Mouse (Mus musculus) midbrain, embryonic 10.5 days (tissue): ENCODE data around the gene Cstad. TPM values are rescaled to one million over a fixed set of nuclear protein-coding genes. Genes with fewer than 3 reads are reported as not detected.

Source experiments
- DNase-seq: peaks from one replicate; pipeline ENCODE4 v3.0.0-alpha.2; 2017; ENCODE audit warnings: low spot score
- H3K27ac ChIP-seq: fragments of 300-500 bp; sonication (generic); replicated peaks from 2 replicates; pipeline ENCODE4 v1.5.1; 2016; ENCODE audit warnings: mild to moderate bottlenecking
- H3K27me3 ChIP-seq: fragments of 300-500 bp; sonication (generic); 2 replicates; pipeline ENCODE4 v1.6.1; 2016; ENCODE audit warnings: low read depth, mild to moderate bottlenecking; ENCODE audit not compliant: poor library complexity, severe bottlenecking
- H3K36me3 ChIP-seq: fragments of 300-500 bp; sonication (generic); 2 replicates; pipeline ENCODE4 v1.6.1; 2016; ENCODE audit warnings: mild to moderate bottlenecking, moderate library complexity
- H3K4me1 ChIP-seq: fragments of 300-500 bp; sonication (generic); 2 replicates; pipeline ENCODE4 v1.6.1; 2016
- H3K4me3 ChIP-seq: fragments of 300-500 bp; sonication (generic); 2 replicates; pipeline ENCODE4 v1.5.1; 2016; ENCODE audit warnings: mild to moderate bottlenecking, moderate library complexity
- H3K9me3 ChIP-seq: fragments of 300-500 bp; sonication (generic); replicated peaks from 2 replicates; pipeline ENCODE4 v1.6.1; 2016; ENCODE audit warnings: mild to moderate bottlenecking
- WGBS: fragments of 180-500 bp; shearing (Covaris S2); methylation state at CpG from one replicate; pipeline ENCODE4 v1.1.7; 2016; 5-methylcytosine and 5-hydroxymethylcytosine counted together
- polyA plus RNA-seq: library from polyadenylated mRNA; unstranded; fragments of >200 nt; fragmentation: Nextera tagmentation; extraction: Ambion mirVana; gene quantifications from 2 replicates; pipeline ENCODE4 v1.2.1, GENCODE M21; 2016

Cstad gene
- polyA plus RNA-seq, 1 experiment from 2014 or later: 0.20 TPM

GRCm38 (mm10) chr2:30643422-30643821 lies 48.6 kb downstream of the Cstad start:
- Histone ChIP-seq H3K27ac (peak overlapping the region; percentile 89), H3K4me1 (peaks cover 90% of the 10 kb centered on the region)
- 88% methylated on average over 7 of the region's 7 CpGs for WGBS

GRCm38 (mm10) chr2:30646833-30647232 lies 52.0 kb downstream of the Cstad start:
- H3K9me3 ChIP-seq: no peaks in the 10 kb centered on the region
- no peaks in the 10 kb centered on the region for H3K36me3 ChIP-seq
- no peaks in the 10 kb centered on the region for H3K27me3 ChIP-seq
- DNase-seq: no peak
- peak overlapping the region; percentile 35 for H3K4me3 ChIP-seq
- WGBS: 38% methylated on average over 5 of the region's 5 CpGs
- peaks cover 90% of the 10 kb centered on the region for H3K4me1 ChIP-seq
- peak overlapping the region; percentile 99 for H3K27ac ChIP-seq

More at GRCm38 (mm10) chr2:30643422-30643821, 48.6 kb downstream of the Cstad start:
- Histone ChIP-seq H3K27me3 (no peaks in the 10 kb centered on the region), H3K36me3 (no peaks in the 10 kb centered on the region), H3K4me3 (no peak overlapping the region), H3K9me3 (no peaks in the 10 kb centered on the region)
- DNase-seq: no peak

- Histone ChIP-seq H3K27me3 (no peaks in the 10 kb centered on the region), H3K36me3 (no peaks in the 10 kb centered on the region), H3K27ac (peak overlapping the region; percentile 99), H3K9me3 (no peaks in the 10 kb centered on the region), H3K4me3 (peak overlapping the region; percentile 35), H3K4me1 (peaks cover 90% of the 10 kb centered on the region)
- 6% methylated on average over 11 of the region's 11 CpGs for WGBS
- DNase-seq: peak; percentile 84
Observed at GRCm38 (mm10) chr2:30647303-30647881, 52.6 kb downstream of the Cstad start.

GRCm38 (mm10) chr2:30647882-30648494 lies 53.1 kb downstream of the Cstad start:
- WGBS: 31% methylated on average over 13 of the region's 13 CpGs
- DNase-seq: no peak
- H3K36me3 ChIP-seq: no peaks in the 10 kb centered on the region
- H3K9me3 ChIP-seq: no peaks in the 10 kb centered on the region
- H3K4me3 ChIP-seq: peak overlapping the region; percentile 35
- H3K4me1 ChIP-seq: peaks cover 90% of the 10 kb centered on the region
- peak overlapping the region; percentile 99 for H3K27ac ChIP-seq
- no peaks in the 10 kb centered on the region for H3K27me3 ChIP-seq

GRCm38 (mm10) chr2:30650249-30650648 lies 55.4 kb downstream of the Cstad start:
- Histone ChIP-seq H3K27me3 (no peaks in the 10 kb centered on the region), H3K27ac (peak overlapping the region; percentile 99), H3K9me3 (no peaks in the 10 kb centered on the region), H3K36me3 (no peaks in the 10 kb centered on the region), H3K4me3 (no peak overlapping the region), H3K4me1 (peaks cover 100% of the 10 kb centered on the region)
- DNase-seq: no peak
- WGBS: 74% methylated on average over 9 of the region's 9 CpGs

- peak overlapping the region; percentile 38; the same call in 1 of the 2 replicates for H3K4me3 ChIP-seq
- H3K4me1 ChIP-seq: peaks cover 100% of the 10 kb centered on the region
- no peaks in the 10 kb centered on the region for H3K9me3 ChIP-seq
- DNase-seq: no peak
- peak overlapping the region; percentile 99 for H3K27ac ChIP-seq
- H3K36me3 ChIP-seq: no peaks in the 10 kb centered on the region
- H3K27me3 ChIP-seq: no peaks in the 10 kb centered on the region
- WGBS: 84% methylated on average over 1 of the region's 1 CpGs
Observed at GRCm38 (mm10) chr2:30651831-30652230, 57.0 kb downstream of the Cstad start.

- peak; percentile 71 for DNase-seq
- WGBS: 2% methylated on average over 13 of the region's 13 CpGs
- Histone ChIP-seq H3K36me3 (no peaks in the 10 kb centered on the region), H3K27ac (peak overlapping the region; percentile 99), H3K4me3 (peak overlapping the region; percentile 38), H3K9me3 (no peaks in the 10 kb centered on the region), H3K27me3 (no peaks in the 10 kb centered on the region), H3K4me1 (peaks cover 100% of the 10 kb centered on the region)
Observed at GRCm38 (mm10) chr2:30652581-30653037, 57.8 kb downstream of the Cstad start.

GRCm38 (mm10) chr2:30653046-30653445 lies 58.2 kb downstream of the Cstad start:
- 61% methylated on average over 4 of the region's 4 CpGs for WGBS
- Histone ChIP-seq H3K27me3 (no peaks in the 10 kb centered on the region), H3K27ac (peak overlapping the region; percentile 99), H3K4me3 (peak overlapping the region; percentile 38), H3K9me3 (no peaks in the 10 kb centered on the region), H3K36me3 (no peaks in the 10 kb centered on the region), H3K4me1 (peaks cover 100% of the 10 kb centered on the region)
- no peak for DNase-seq

GRCm38 (mm10) chr2:30654158-30654557 lies 59.3 kb downstream of the Cstad start:
- Histone ChIP-seq H3K4me3 (no peak overlapping the region), H3K27ac (peak overlapping the region; percentile 99), H3K36me3 (no peaks in the 10 kb centered on the region), H3K4me1 (peaks cover 100% of the 10 kb centered on the region), H3K9me3 (no peaks in the 10 kb centered on the region), H3K27me3 (no peaks in the 10 kb centered on the region)
- no peak for DNase-seq
- 82% methylated on average over 9 of the region's 9 CpGs for WGBS

- Histone ChIP-seq H3K27me3 (no peaks in the 10 kb centered on the region), H3K4me1 (peaks cover 100% of the 10 kb centered on the region), H3K4me3 (no peak overlapping the region), H3K27ac (peak overlapping the region; percentile 99), H3K9me3 (no peaks in the 10 kb centered on the region), H3K36me3 (no peaks in the 10 kb centered on the region)
- WGBS: 87% methylated on average over 6 of the region's 6 CpGs
- DNase-seq: no peak
Observed at GRCm38 (mm10) chr2:30654582-30654981, 59.7 kb downstream of the Cstad start.

GRCm38 (mm10) chr2:30655746-30656145 lies 60.9 kb downstream of the Cstad start:
- peak overlapping the region; percentile 99 for H3K27ac ChIP-seq
- no peaks in the 10 kb centered on the region for H3K27me3 ChIP-seq
- no peak for DNase-seq
- no peaks in the 10 kb centered on the region for H3K36me3 ChIP-seq
- H3K4me1 ChIP-seq: peaks cover 100% of the 10 kb centered on the region
- H3K4me3 ChIP-seq: no peak overlapping the region
- H3K9me3 ChIP-seq: no peaks in the 10 kb centered on the region
- 89% methylated on average over 5 of the region's 5 CpGs for WGBS

- no peaks in the 10 kb centered on the region for H3K9me3 ChIP-seq
- peaks cover 100% of the 10 kb centered on the region for H3K4me1 ChIP-seq
- 42% methylated on average over 13 of the region's 13 CpGs for WGBS
- no peak overlapping the region for H3K4me3 ChIP-seq
- H3K27ac ChIP-seq: peak overlapping the region; percentile 99
- no peaks in the 10 kb centered on the region for H3K36me3 ChIP-seq
- peaks cover under 1% of the 10 kb centered on the region; the same call in 1 of the 2 replicates for H3K27me3 ChIP-seq
- DNase-seq: no peak
Observed at GRCm38 (mm10) chr2:30656711-30657555, 62.1 kb downstream of the Cstad start.
